Mouse (Mus musculus): Measurements from ENCODE around the gene Card11. TPM values are rescaled to one million over a fixed set of nuclear protein-coding genes. Genes with fewer than 3 reads are reported as not detected.

Gene Card11
- 1 to 10 TPM in 1 of 2 experiments, under 1 TPM in 1; 0.51 to 1.1 TPM for total RNA-seq (2021)
- long read RNA-seq, experiment 1, partial matches to known transcripts, result 1 of 1 reads
- long read RNA-seq, experiment 1, other reads (novel, unspliced or antisense), result 0 of 1 reads
- long read RNA-seq, experiment 2, result 0 reads

DNA sequence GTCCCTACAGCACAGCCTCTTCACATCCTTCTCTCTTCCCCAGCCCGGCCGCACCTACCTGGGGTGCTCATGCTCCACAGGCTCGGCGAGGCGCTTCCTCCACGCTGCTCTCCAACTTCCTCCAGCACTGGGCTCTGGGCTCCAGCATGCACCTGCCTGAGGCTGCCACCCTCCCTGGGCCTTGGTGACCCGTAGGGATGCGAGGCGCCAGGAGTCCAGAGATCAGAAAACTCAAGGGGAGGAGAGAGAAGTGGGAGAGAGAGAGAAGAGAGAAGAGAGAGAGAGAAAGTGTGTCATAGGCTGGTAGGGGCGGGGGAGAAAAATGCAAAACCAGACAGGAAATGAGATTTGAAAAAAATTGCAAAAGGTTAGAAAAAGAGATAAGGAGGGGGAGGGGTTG lies at the start of gene Card11:
TSS of gene Card11 (minus strand) at position 234 of the 400 bp plus-strand sequence.
- intact Hi-C loops (cut with DNase I), result no loop called here
- DNase-seq, result no peak

- intact Hi-C loops (cut with DNase I), result no loop called here
- DNase-seq, result no peak
Observed at GRCm38 (mm10) chr5:141047651-141048218, 47.4 kb upstream of the Card11 start.

DNA sequence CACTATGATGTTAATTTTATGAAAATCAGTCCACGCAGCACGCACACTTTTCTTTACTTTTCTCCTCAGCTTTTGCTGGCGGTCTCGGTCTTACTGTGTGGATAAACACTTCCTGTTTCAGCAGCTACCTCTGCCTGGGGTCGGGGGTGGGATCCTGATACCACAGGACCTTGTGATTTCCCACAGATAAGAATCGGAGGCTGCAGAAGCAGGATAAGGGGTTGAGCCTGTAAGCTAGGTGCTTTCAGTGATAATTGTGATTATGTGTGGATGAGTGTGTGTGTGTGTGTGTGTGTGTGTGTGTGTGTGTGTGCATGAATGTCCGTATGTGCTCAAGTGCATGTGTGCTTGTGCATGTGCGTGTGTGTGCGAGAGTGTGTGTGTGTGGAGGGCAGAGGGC lies 44.6 kb upstream of the Card11 start:
- intact Hi-C loops (cut with DNase I), result no loop called here
- DNase-seq, result no peak

GRCm38 (mm10) chr5:141043654-141044447 lies 43.5 kb upstream of the Card11 start:
- intact Hi-C loops (cut with DNase I), result no loop called here
- DNase-seq, result no peak

DNA sequence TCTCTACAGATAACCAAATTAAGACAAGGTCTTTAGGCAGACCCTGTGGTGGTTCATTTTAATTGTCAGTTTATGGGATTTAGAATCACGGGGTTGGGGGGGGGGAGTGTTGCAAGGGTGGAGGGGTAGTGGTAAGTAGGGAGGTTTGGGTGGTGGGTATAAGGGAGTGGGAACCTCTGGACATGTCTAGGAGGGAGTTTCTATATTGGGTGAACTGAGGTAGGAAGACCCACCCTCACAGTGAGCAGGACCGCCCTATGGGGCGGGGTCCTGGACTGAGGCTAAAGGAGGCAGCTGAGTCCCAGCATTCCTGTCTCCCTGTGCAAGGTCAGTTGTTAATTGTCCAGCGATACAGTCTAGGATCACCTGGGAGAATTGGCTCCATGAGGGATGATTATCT lies 42.0 kb upstream of the Card11 start:
- intact Hi-C loops (cut with DNase I), result no loop called here

GRCm38 (mm10) chr5:141040846-141041245 lies 40.5 kb upstream of the Card11 start:
- DNase-seq, result no peak
- intact Hi-C loops (cut with DNase I), result no loop called here

More for the DNA sequence above, 42.0 kb upstream of the Card11 start:
- DNase-seq, result no peak

DNA sequence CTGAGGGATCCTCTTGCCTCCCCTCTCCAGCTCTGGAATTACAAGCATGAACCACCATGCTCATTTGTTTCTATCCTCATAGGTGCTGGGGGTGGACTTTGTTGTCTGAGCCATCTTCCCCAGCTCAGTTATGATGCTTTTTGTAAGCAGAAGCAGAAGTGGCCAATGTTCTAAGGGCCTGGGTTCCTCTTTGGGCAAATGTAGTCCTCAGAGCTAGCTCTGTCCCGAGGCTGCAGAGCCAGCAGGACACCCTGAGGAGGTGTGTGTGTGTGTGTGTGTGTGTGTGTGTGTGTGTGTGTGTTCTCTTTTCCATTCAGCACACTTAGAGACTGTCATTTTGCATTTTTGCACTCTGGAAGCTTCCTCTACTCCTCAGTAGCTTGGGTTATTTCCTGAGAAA lies 38.0 kb upstream of the Card11 start:
- no peak for DNase-seq
- intact Hi-C loops (cut with DNase I), result no loop called here

DNA sequence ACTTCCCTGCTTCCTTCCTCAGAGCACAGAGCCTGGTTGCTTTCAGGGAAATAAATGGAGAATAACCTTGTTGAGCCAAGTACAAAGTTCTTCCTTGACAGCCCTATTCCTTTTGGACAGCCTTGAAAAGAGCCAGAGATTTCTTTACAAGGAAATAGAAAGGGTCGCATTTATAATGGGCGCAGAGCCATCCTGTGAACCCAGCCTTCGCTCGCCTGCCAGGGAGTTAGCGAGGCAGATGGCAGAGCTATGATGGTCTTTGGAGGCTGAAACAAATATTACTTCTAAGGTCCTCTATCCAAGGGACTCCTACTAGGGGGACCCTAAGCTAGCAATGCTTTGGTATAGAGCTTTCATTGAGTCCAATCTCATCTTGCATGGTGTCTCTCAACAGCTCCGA lies 35.0 kb upstream of the Card11 start:
- no peak for DNase-seq
- intact Hi-C loops (cut with DNase I), result no loop called here

- DNase-seq, result no peak
- intact Hi-C loops (cut with DNase I), result no loop called here
Observed at GRCm38 (mm10) chr5:141034301-141034700, 33.9 kb upstream of the Card11 start.

- intact Hi-C loops (cut with DNase I), result no loop called here
- DNase-seq, result no peak
Observed at GRCm38 (mm10) chr5:141033001-141033400, 32.6 kb upstream of the Card11 start.

GRCm38 (mm10) chr5:141029364-141029763 lies 29.0 kb upstream of the Card11 start:
- no peak for DNase-seq
- intact Hi-C loops (cut with DNase I), result no loop called here

DNA sequence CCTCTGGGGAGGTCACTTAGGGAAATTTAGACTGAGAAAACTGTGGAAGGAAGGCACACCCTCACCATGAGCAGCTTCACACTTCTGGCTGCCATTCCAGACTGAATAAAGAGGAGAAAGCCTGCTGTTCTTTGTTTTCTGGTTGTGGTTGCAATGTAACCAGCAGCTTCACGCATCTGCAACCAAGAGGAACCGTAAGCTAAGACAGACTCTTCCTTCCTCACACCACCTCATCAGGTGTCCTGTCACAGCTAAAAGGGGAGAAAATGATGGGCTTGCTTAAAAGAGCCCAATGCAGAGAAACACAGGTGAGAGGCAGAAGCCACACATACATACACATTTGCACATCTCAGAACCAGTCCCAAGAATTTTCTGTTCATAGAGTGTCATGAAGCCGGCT lies 25.3 kb upstream of the Card11 start:
- intact Hi-C loops (cut with DNase I), result no loop called here
- no peak for DNase-seq

GRCm38 (mm10) chr5:141024435-141024834 lies 24.1 kb upstream of the Card11 start:
- no peak for DNase-seq
- intact Hi-C loops (cut with DNase I), result no loop called here

GRCm38 (mm10) chr5:141017927-141018700 lies 17.7 kb upstream of the Card11 start:
- DNase-seq, result no peak
- intact Hi-C loops (cut with DNase I), result no loop called here

- intact Hi-C loops (cut with DNase I), result no loop called here
- no peak for DNase-seq
Observed at GRCm38 (mm10) chr5:141016082-141016481, 15.7 kb upstream of the Card11 start.

DNA sequence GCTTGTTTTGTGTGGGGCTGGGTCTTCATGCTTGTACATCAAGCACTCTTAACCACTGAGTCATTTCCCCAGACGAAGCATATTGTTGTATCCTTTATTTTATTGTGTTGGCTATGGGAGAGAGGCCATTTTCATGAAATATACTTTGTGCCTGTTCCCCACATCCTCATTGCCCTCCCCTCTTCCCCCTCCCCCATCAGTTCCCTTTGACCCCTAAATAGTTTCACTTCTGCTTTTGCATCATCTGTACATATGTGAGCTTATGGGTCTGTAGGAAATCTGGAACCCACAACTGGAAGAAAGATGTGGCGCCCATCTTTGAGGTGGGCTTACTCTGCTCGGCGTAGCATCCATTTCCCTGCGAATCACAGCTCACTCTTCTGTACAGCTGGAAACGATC lies 13.8 kb upstream of the Card11 start:
- intact Hi-C loops (cut with DNase I), result no loop called here
- no peak for DNase-seq

DNA sequence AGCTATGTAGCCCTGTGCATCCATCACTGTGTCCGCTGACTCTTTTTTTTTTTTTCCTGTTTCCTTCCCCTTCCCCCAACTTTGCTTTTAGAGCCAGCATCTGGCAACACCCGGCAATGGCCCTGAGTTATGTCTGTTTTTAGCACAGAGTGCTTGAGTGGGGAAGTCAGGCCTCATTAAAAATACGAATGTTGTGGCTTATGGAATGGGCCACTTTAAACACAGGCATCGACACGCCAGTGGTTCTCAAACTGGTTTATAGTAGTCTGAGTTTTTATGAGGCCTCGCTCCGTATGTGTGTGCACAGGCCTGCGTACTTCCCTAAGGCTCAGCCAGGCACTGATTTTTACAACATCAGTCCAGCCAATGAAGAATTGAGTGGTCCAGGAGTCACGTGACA lies 13.1 kb upstream of the Card11 start:
- DNase-seq, result no peak

GRCm38 (mm10) chr5:141005491-141005890 lies 5.1 kb upstream of the Card11 start:
- intact Hi-C loops (cut with DNase I), result no loop called here
- no peak for DNase-seq

More for the DNA sequence above, 13.1 kb upstream of the Card11 start:
- intact Hi-C loops (cut with DNase I), result no loop called here

GRCm38 (mm10) chr5:141004078-141004763 lies 3.8 kb upstream of the Card11 start:
- intact Hi-C loops (cut with DNase I), result no loop called here

DNA sequence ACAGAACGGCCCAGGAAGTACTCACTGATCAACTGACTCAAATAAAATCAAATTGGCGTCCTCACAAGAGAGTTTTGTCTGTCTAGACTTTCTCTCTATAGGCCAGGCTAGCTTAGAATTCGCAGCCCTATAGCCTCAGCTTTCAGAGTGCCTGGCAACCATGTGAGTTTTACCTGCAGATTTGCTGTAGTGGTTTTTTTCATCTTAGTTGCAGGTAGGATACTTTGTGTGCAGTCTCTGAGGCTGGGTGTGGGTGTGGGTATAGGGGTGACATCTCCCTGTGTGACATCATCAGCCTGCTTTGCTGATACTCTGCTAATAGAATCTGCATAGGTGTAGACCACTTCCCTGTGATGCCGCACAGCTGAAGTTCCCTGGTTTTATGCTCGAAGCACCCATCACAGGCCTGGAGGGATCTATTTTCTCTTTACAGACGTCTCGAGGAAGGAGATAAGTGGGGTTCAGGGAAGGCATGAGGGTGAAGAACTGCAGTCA lies 1.2 kb downstream of the Card11 start:
- intact Hi-C loops (cut with DNase I), result no loop called here
- no peak for DNase-seq

More at GRCm38 (mm10) chr5:141004078-141004763, 3.8 kb upstream of the Card11 start:
- no peak for DNase-seq
